Mouse (Mus musculus): ENCODE data around the gene Hnrnpm. TPM values are rescaled to one million over a fixed set of nuclear protein-coding genes. Genes with fewer than 3 reads are reported as not detected.
"Not testable (repeated sequence)": the region's sequence is repeated elsewhere in the genome, so short reads cannot be mapped to it uniquely, and the experiment has no call there.

Gene Hnrnpm
- polyA plus RNA-seq, 2 experiments, result 287 to 317 TPM

GRCm38 (mm10) chr17:33627281-33627680 is 59.4 kb downstream of the Hnrnpm start:
- WGBS, result 94% methylated on average over 3 of the region's 3 CpGs
- Histone ChIP-seq H3K4me1 (ENCODE audit: control insufficient read depth, insufficient read depth, low read length) (peaks cover 12% of the 10 kb centered on the region), H3K36me3 (ENCODE audit: control insufficient read depth, insufficient read depth, low read length) (peaks cover 18% of the 10 kb centered on the region), H3K4me2 (replicated peaks; ENCODE audit: low read depth, low read length, severe bottlenecking) (no peak overlapping the region), H3K9ac (ENCODE audit: low read depth, low read length, severe bottlenecking) (no peak overlapping the region), H3K9me3 (ENCODE audit: control insufficient read depth, low read length) (no peaks in the 10 kb centered on the region), H3K4me3 (replicated peaks; ENCODE audit: low read length) (no peak overlapping the region), H3K27ac (replicated peaks; ENCODE audit: low read depth, low read length) (no peak overlapping the region), H3K27me3 (ENCODE audit: control insufficient read depth, insufficient read depth, low read length) (no peaks in the 10 kb centered on the region)
- no peak for ATAC-seq (ENCODE audit: low FRiP score, low read depth)
- TF ChIP-seq POLR2A (IDR thresholded peaks at IDR 0.05; ENCODE audit: borderline replicate concordance, extremely low read depth, insufficient read depth, insufficient read length), result no peak
- DNase-seq (ENCODE audit: low spot score), result no peak

- H3K9ac ChIP-seq (ENCODE audit: low read depth, low read length, severe bottlenecking); DNase-seq (ENCODE audit: low spot score); H3K4me3 ChIP-seq (replicated peaks; ENCODE audit: low read length); ATAC-seq (ENCODE audit: low FRiP score, low read depth); H3K27ac ChIP-seq (replicated peaks; ENCODE audit: low read depth, low read length); H3K4me1 ChIP-seq (ENCODE audit: control insufficient read depth, insufficient read depth, low read length); H3K9me3 ChIP-seq (ENCODE audit: control insufficient read depth, low read length); H3K36me3 ChIP-seq (ENCODE audit: control insufficient read depth, insufficient read depth, low read length); H3K27me3 ChIP-seq (ENCODE audit: control insufficient read depth, insufficient read depth, low read length); H3K4me2 ChIP-seq (replicated peaks; ENCODE audit: low read depth, low read length, severe bottlenecking): not testable (repeated sequence)
- WGBS, result 88% methylated on average over 5 of the region's 5 CpGs
Measured at GRCm38 (mm10) chr17:33613726-33614125, 72.9 kb downstream of the Hnrnpm start.

DNA sequence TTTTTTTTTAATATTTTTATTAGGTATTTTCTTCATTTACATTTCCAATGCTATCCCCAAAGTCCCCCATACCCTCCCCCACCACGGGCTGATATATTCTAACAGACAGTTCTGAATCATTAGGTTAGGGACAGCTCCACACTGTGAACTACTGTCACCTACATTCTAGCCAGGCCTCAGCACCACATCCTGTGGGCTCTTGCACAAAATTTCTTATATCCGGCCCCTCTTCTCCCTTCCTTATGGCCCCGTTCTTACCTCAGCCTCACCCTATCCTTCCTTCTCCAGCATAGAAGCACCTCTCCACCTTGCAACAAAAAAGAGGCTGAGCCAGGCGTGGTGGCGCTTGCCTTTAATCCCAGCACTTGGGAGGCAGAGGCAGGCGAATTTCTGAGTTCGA is 76.1 kb downstream of the Hnrnpm start:
- Histone ChIP-seq H3K27ac (replicated peaks; ENCODE audit: low read depth, low read length) (no peak overlapping the region), H3K4me2 (replicated peaks; ENCODE audit: low read depth, low read length, severe bottlenecking) (no peak overlapping the region), H3K9me3 (ENCODE audit: control insufficient read depth, low read length) (no peaks in the 10 kb centered on the region), H3K4me3 (replicated peaks; ENCODE audit: low read length) (no peak overlapping the region), H3K27me3 (ENCODE audit: control insufficient read depth, insufficient read depth, low read length) (no peaks in the 10 kb centered on the region), H3K9ac (ENCODE audit: low read depth, low read length, severe bottlenecking) (no peak overlapping the region), H3K4me1 (ENCODE audit: control insufficient read depth, insufficient read depth, low read length) (no peaks in the 10 kb centered on the region), H3K36me3 (ENCODE audit: control insufficient read depth, insufficient read depth, low read length) (no peaks in the 10 kb centered on the region)
- TF ChIP-seq POLR2A (IDR thresholded peaks at IDR 0.05; ENCODE audit: borderline replicate concordance, extremely low read depth, insufficient read depth, insufficient read length), result no peak
- no peak for DNase-seq (ENCODE audit: low spot score)
- 85% methylated on average over 7 of the region's 7 CpGs for WGBS
- no peak for ATAC-seq (ENCODE audit: low FRiP score, low read depth)

- Histone ChIP-seq H3K4me1 (ENCODE audit: control insufficient read depth, insufficient read depth, low read length) (no peaks in the 10 kb centered on the region), H3K4me2 (replicated peaks; ENCODE audit: low read depth, low read length, severe bottlenecking) (no peak overlapping the region), H3K4me3 (replicated peaks; ENCODE audit: low read length) (no peak overlapping the region), H3K27me3 (ENCODE audit: control insufficient read depth, insufficient read depth, low read length) (no peaks in the 10 kb centered on the region), H3K27ac (replicated peaks; ENCODE audit: low read depth, low read length) (no peak overlapping the region), H3K36me3 (ENCODE audit: control insufficient read depth, insufficient read depth, low read length) (no peaks in the 10 kb centered on the region), H3K9ac (ENCODE audit: low read depth, low read length, severe bottlenecking) (no peak overlapping the region), H3K9me3 (ENCODE audit: control insufficient read depth, low read length) (no peaks in the 10 kb centered on the region)
- DNase-seq (ENCODE audit: low spot score), result no peak
- no peak for TF ChIP-seq POLR2A (IDR thresholded peaks at IDR 0.05; ENCODE audit: borderline replicate concordance, extremely low read depth, insufficient read depth, insufficient read length)
- ATAC-seq (ENCODE audit: low FRiP score, low read depth), result no peak
- 86% methylated on average over 2 of the region's 2 CpGs for WGBS
Measured at GRCm38 (mm10) chr17:33607273-33607672, 79.4 kb downstream of the Hnrnpm start.

DNA sequence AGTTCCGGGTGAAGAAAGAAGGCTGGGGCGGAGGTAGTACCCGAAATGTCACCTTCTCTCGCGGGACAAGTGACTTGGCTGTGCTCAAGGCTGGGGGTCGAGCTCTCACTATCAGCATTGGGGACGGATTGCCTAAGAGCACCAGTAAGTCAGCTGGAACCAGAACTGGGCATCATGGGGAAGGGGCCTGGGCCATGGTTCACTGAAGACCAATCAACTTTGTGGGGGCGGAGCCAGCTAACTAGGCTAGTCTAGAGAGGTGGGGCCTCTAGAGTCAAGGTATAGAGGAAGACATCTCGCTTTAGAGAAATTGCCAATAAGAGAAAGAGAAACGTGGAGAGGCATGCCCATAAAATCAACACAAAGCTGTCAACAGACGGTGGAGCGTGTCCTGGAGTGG is 84.7 kb downstream of the Hnrnpm start:
- WGBS, result 87% methylated on average over 12 of the region's 12 CpGs
- H3K36me3 ChIP-seq (ENCODE audit: control insufficient read depth, insufficient read depth, low read length), result no peaks in the 10 kb centered on the region
- no peak overlapping the region for H3K4me2 ChIP-seq (replicated peaks; ENCODE audit: low read depth, low read length, severe bottlenecking)
- 0 out of 2 replicates have a peak, but pooled peaks cover 3% of the 10 kb centered on the region for H3K9me3 ChIP-seq (ENCODE audit: control insufficient read depth, low read length)
- H3K9ac ChIP-seq (ENCODE audit: low read depth, low read length, severe bottlenecking), result no peak overlapping the region
- no peak for ATAC-seq (ENCODE audit: low FRiP score, low read depth)
- no peak overlapping the region for H3K4me3 ChIP-seq (replicated peaks; ENCODE audit: low read length)
- no peak overlapping the region for H3K27ac ChIP-seq (replicated peaks; ENCODE audit: low read depth, low read length)
- H3K27me3 ChIP-seq (ENCODE audit: control insufficient read depth, insufficient read depth, low read length), result no peaks in the 10 kb centered on the region
- no peaks in the 10 kb centered on the region for H3K4me1 ChIP-seq (ENCODE audit: control insufficient read depth, insufficient read depth, low read length)
- TF ChIP-seq POLR2A (IDR thresholded peaks at IDR 0.05; ENCODE audit: borderline replicate concordance, extremely low read depth, insufficient read depth, insufficient read length), result no peak
- DNase-seq (ENCODE audit: low spot score), result no peak

GRCm38 (mm10) chr17:33600831-33601230 is 85.8 kb downstream of the Hnrnpm start:
- 78% methylated on average over 3 of the region's 3 CpGs for WGBS
- 0 out of 2 replicates have a peak, but pooled peaks cover 3% of the 10 kb centered on the region for H3K9me3 ChIP-seq (ENCODE audit: control insufficient read depth, low read length)

More at GRCm38 (mm10) chr17:33600831-33601230, 85.8 kb downstream of the Hnrnpm start:
- H3K36me3 ChIP-seq (ENCODE audit: control insufficient read depth, insufficient read depth, low read length), result no peaks in the 10 kb centered on the region
- TF ChIP-seq POLR2A (IDR thresholded peaks at IDR 0.05; ENCODE audit: borderline replicate concordance, extremely low read depth, insufficient read depth, insufficient read length), result no peak
- DNase-seq (ENCODE audit: low spot score) (no peak), ATAC-seq (ENCODE audit: low FRiP score, low read depth) (no peak)
- no peaks in the 10 kb centered on the region for H3K4me1 ChIP-seq (ENCODE audit: control insufficient read depth, insufficient read depth, low read length)
- no peak overlapping the region for H3K4me2 ChIP-seq (replicated peaks; ENCODE audit: low read depth, low read length, severe bottlenecking)
- H3K4me3 ChIP-seq (replicated peaks; ENCODE audit: low read length), result no peak overlapping the region
- H3K9ac ChIP-seq (ENCODE audit: low read depth, low read length, severe bottlenecking), result no peak overlapping the region
- no peak overlapping the region for H3K27ac ChIP-seq (replicated peaks; ENCODE audit: low read depth, low read length)
- H3K27me3 ChIP-seq (ENCODE audit: control insufficient read depth, insufficient read depth, low read length), result no peaks in the 10 kb centered on the region
